Mouse (Mus musculus): ENCODE measurements around the gene Vmn1r56. TPM values are rescaled to one million over a fixed set of nuclear protein-coding genes. Genes with fewer than 3 reads are reported as not detected.

Gene Vmn1r56
- polyA plus RNA-seq (2012; ENCODE audit: low replicate concordance), result 0.22 TPM in 1 of 2 replicates, not detected in the other

GRCm38 (mm10) chr7:5196647-5197046 is at the start of gene Vmn1r56:
TSS of gene Vmn1r56 (minus strand) at chr7:5196747.

GRCm38 (mm10) chr7:5218193-5218592 is 21.6 kb upstream of the Vmn1r56 start, which contains the start of gene Vmn1r57:
TSS of gene Vmn1r57 (plus strand) at chr7:5218493.

GRCm38 (mm10) chr7:5149570-5149969 is 47.0 kb downstream of the Vmn1r56 start, which contains the start of gene Vmn1r55:
TSS of gene Vmn1r55 (minus strand) at chr7:5149670.

Other genes starting within 250 kb of the Vmn1r56 start
- 0.20 and 0.42 TPM in 2 replicates for gene Sbk2, start 232.3 kb downstream of the Vmn1r56 start, polyA plus RNA-seq (2012; ENCODE audit: low replicate concordance)
- gene Sbk3, start 225.6 kb downstream of the Vmn1r56 start, polyA plus RNA-seq (2012; ENCODE audit: low replicate concordance), result not detected in 2 replicates
- gene Zfp579, start 200.6 kb downstream of the Vmn1r56 start, polyA plus RNA-seq (2012; ENCODE audit: low replicate concordance), result 12.4 and 20.9 TPM in 2 replicates
- gene Zfp524, start 182.3 kb downstream of the Vmn1r56 start, polyA plus RNA-seq (2012; ENCODE audit: low replicate concordance), result 84.6 and 112 TPM in 2 replicates
- gene Fiz1, start 182.1 kb downstream of the Vmn1r56 start, polyA plus RNA-seq (2012; ENCODE audit: low replicate concordance), result 21.6 and 58.9 TPM in 2 replicates
- 33.3 TPM in 1 of 2 replicates, not detected in the other for gene Gm44973, start 181.3 kb downstream of the Vmn1r56 start, polyA plus RNA-seq (2012; ENCODE audit: low replicate concordance)
- 98.5 and 146 TPM in 2 replicates for gene Zfp865, start 176.4 kb downstream of the Vmn1r56 start, polyA plus RNA-seq (2012; ENCODE audit: low replicate concordance)
- gene Ccdc106, start 176.2 kb downstream of the Vmn1r56 start, polyA plus RNA-seq (2012; ENCODE audit: low replicate concordance), result 0.44 and 1.1 TPM in 2 replicates
- gene 4632433K11Rik, start 162.6 kb downstream of the Vmn1r56 start, polyA plus RNA-seq (2012; ENCODE audit: low replicate concordance), result not detected in 2 replicates
- 2.2 and 2.8 TPM in 2 replicates for gene Zfp784, start 158.3 kb downstream of the Vmn1r56 start, polyA plus RNA-seq (2012; ENCODE audit: low replicate concordance)
- 8.1 and 27.6 TPM in 2 replicates for gene Zfp580, start 145.2 kb downstream of the Vmn1r56 start, polyA plus RNA-seq (2012; ENCODE audit: low replicate concordance)
- gene U2af2, start 134.6 kb downstream of the Vmn1r56 start, polyA plus RNA-seq (2012; ENCODE audit: low replicate concordance), result 584 and 990 TPM in 2 replicates
- 1,843 and 1,854 TPM in 2 replicates for gene Epn1, start 116.5 kb downstream of the Vmn1r56 start, polyA plus RNA-seq (2012; ENCODE audit: low replicate concordance)
- not detected in 2 replicates for gene Rfpl4, start 79.8 kb downstream of the Vmn1r56 start, polyA plus RNA-seq (2012; ENCODE audit: low replicate concordance)
- gene Rasl2-9, start 70.8 kb downstream of the Vmn1r56 start, polyA plus RNA-seq (2012; ENCODE audit: low replicate concordance), result not detected in 2 replicates
- gene Vmn1r55, start 47.1 kb downstream of the Vmn1r56 start, polyA plus RNA-seq (2012; ENCODE audit: low replicate concordance), result 0.02 TPM in 2 replicates
- gene Vmn1r57, start 21.7 kb upstream of the Vmn1r56 start, polyA plus RNA-seq (2012; ENCODE audit: low replicate concordance), result not detected in 2 replicates
- not detected in 2 replicates for gene Gm5065, start 153.8 kb upstream of the Vmn1r56 start, polyA plus RNA-seq (2012; ENCODE audit: low replicate concordance)
- not detected in 2 replicates for gene Nlrp2, start 154.3 kb upstream of the Vmn1r56 start, polyA plus RNA-seq (2012; ENCODE audit: low replicate concordance)
- not detected in 2 replicates for gene Vmn1r58, start 216.6 kb upstream of the Vmn1r56 start, polyA plus RNA-seq (2012; ENCODE audit: low replicate concordance)

Measured in leukemia stem cell, adult 10-12 weeks (primary cell).